Mouse (Mus musculus) MEL (cell line): ENCODE measurements around the gene Nudt22.
A peak's percentile ranks its signal among the peaks of the same experiment; 100 is the strongest.

Experiments used
- BHLHE40 ChIP-seq: IDR thresholded peaks from 2 replicates; pipeline ENCODE4 v1.6.1; 2012; ENCODE audit warnings: low read depth, mild to moderate bottlenecking, inconsistent platforms, low read length, improper control_type of control experiment, borderline replicate concordance
- CHD2 ChIP-seq: IDR thresholded peaks from 2 replicates; pipeline ENCODE4 v1.6.1; 2011; ENCODE audit warnings: low read length, improper control_type of control experiment
- CTCF ChIP-seq, 3 experiments: IDR thresholded peaks in 2 of 3; conservative IDR thresholded peaks in 1 of 3; 2 replicates each; pipeline ENCODE4 v1.5.1; 2011 to 2012; ENCODE audit warnings: low read length in 3 of 3, low read depth in 2 of 3, mild to moderate bottlenecking in 2 of 3, improper control_type of control experiment in 1 of 3, inconsistent platforms in 1 of 3, mixed read lengths in 1 of 3, moderate library complexity in 1 of 3; ENCODE audit not compliant: control insufficient read depth in 1 of 3, insufficient read depth in 1 of 3, poor library complexity in 1 of 3, severe bottlenecking in 1 of 3
- HCFC1 ChIP-seq: IDR thresholded peaks from 2 replicates; pipeline ENCODE4 v1.6.1; 2012; ENCODE audit warnings: low read depth, mild to moderate bottlenecking, inconsistent platforms, low read length, improper control_type of control experiment, moderate library complexity
- MAX ChIP-seq: IDR thresholded peaks from 2 replicates; pipeline ENCODE4 v1.6.1; 2011; ENCODE audit warnings: low read length, improper control_type of control experiment
- NRF1 ChIP-seq: IDR thresholded peaks from 2 replicates; pipeline ENCODE4 v1.6.1; 2014; ENCODE audit warnings: low read depth, mild to moderate bottlenecking, inconsistent platforms, low read length, improper control_type of control experiment, moderate library complexity; ENCODE audit not compliant: poor library complexity, insufficient read depth, severe bottlenecking
- POLR2A ChIP-seq, 2 experiments: IDR thresholded peaks; 2 replicates each; pipeline ENCODE4 v1.6.1; 2011 to 2012; ENCODE audit warnings: low read length in 2 of 2, mild to moderate bottlenecking in 2 of 2, control low read depth in 1 of 2, improper control_type of control experiment in 1 of 2, low read depth in 1 of 2, moderate library complexity in 1 of 2; ENCODE audit not compliant: control insufficient read depth in 1 of 2, insufficient read depth in 1 of 2, poor library complexity in 1 of 2

DNA sequence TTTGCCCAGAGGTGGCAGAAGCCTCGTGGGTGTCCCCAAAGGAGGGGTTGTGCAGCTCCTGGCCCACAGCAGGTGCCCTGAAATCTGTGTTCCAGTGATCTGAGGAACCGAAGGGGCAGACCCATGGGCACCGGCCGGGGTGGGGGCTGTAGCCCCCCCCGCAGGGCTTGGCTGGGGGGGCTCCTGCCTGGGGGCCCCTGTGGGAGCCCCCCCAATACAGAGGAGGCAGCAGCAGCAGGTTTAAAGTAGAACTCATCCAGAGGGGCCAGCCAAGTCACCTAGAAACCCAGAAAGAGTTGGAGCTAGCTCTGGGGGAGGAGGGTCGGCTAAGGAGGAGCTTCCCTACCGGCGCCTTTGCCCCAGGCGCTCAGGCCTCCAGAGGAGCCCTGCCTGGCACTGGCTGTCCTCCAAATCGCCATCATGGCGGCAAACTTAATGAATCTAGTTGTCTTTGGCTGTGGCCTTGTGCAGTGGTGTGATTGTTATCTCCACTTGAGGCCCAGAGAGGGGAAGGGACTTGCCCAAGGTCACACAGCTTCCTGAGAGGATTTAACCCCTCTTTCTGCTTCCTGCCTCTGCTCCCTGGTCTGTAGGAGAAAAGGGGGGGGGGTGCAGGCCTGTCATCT lies 25.3 kb downstream of the Nudt22 start:
- no peak for TF ChIP-seq NRF1
- no peak for TF ChIP-seq CTCF (IDR thresholded peaks at IDR 0.05 in 2 of 3, conservative IDR thresholded peaks at IDR 0.05 in 1 of 3; ENCODE audit: control insufficient read depth in 1 of 3, insufficient read depth in 1 of 3, low read depth in 2 of 3, low read length in 3 of 3, poor library complexity in 1 of 3, severe bottlenecking in 1 of 3)
- TF ChIP-seq HCFC1: 0 out of 2 replicates have a peak, but pooled peaks have one; percentile 21
- no peak for TF ChIP-seq BHLHE40
- TF ChIP-seq CHD2: no peak
- TF ChIP-seq MAX: no peak
- no peak for TF ChIP-seq POLR2A (IDR thresholded peaks at IDR 0.05; ENCODE audit: control insufficient read depth in 1 of 2, insufficient read depth in 1 of 2, low read depth in 1 of 2, low read length in 2 of 2, poor library complexity in 1 of 2)
